Mouse (Mus musculus) ES-E14 (cell line): ENCODE results near the gene Pdyn. TPM values are rescaled to one million over a fixed set of nuclear protein-coding genes. Genes with fewer than 3 reads are reported as not detected.

Source experiments
- DNase-seq: peaks from one replicate; pipeline ENCODE4 v3.0.0-alpha.2; 2013; ENCODE audit warnings: low read depth, low spot score
- H3K27ac ChIP-seq: 2 replicates; pipeline ENCODE4 v1.5.1; 2012; ENCODE audit warnings: low read depth, mild to moderate bottlenecking, low read length, moderate library complexity, mixed read lengths; ENCODE audit not compliant: poor library complexity, insufficient read depth, severe bottlenecking
- H3K36me3 ChIP-seq: 2 replicates; pipeline ENCODE4 v1.6.1; 2012; ENCODE audit warnings: mild to moderate bottlenecking, low read length, moderate library complexity, mixed read lengths; ENCODE audit not compliant: control insufficient read depth, poor library complexity, insufficient read depth, severe bottlenecking
- H3K4me1 ChIP-seq, 2 experiments: fragments of 150-350 bp in 1 of 2; sonication (generic) in 1 of 2; 2 replicates each; pipeline ENCODE4 v1.6.1; 2012; ENCODE audit warnings: low read length in 2 of 2, mild to moderate bottlenecking in 1 of 2, mixed read lengths in 1 of 2; ENCODE audit not compliant: control insufficient read depth in 2 of 2, insufficient read depth in 2 of 2, poor library complexity in 1 of 2
- H3K4me3 ChIP-seq, 2 experiments: fragments of 150-350 bp in 1 of 2; sonication (generic) in 1 of 2; 2 replicates each; pipeline ENCODE4 v1.5.1; 2012; ENCODE audit warnings: low read length in 2 of 2, low read depth in 1 of 2, mild to moderate bottlenecking in 1 of 2, mixed read lengths in 1 of 2; ENCODE audit not compliant: insufficient read depth in 1 of 2, poor library complexity in 1 of 2, severe bottlenecking in 1 of 2
- H3K9ac ChIP-seq: 2 replicates; pipeline ENCODE4 v1.6.1; 2012; ENCODE audit warnings: low read depth, mild to moderate bottlenecking, low read length, mixed read lengths; ENCODE audit not compliant: poor library complexity, insufficient read depth, severe bottlenecking
- H3K9me3 ChIP-seq: fragments of 150-350 bp; sonication (generic); 2 replicates; pipeline ENCODE4 v1.6.1; 2012; ENCODE audit warnings: low read depth, mild to moderate bottlenecking, low read length; ENCODE audit not compliant: control insufficient read depth, insufficient read depth
- CHD2 ChIP-seq: IDR thresholded peaks from 2 replicates; pipeline ENCODE4 v1.6.1; 2014; ENCODE audit warnings: mild to moderate bottlenecking, low read depth, low read length, inconsistent platforms
- HCFC1 ChIP-seq: IDR thresholded peaks from 2 replicates; pipeline ENCODE4 v1.6.1; 2012; ENCODE audit warnings: low read length, inconsistent platforms, borderline replicate concordance; ENCODE audit not compliant: insufficient read depth
- MAFK ChIP-seq: IDR thresholded peaks from 2 replicates; pipeline ENCODE4 v1.6.1; 2014; ENCODE audit warnings: mild to moderate bottlenecking, low read depth, low read length, inconsistent platforms; ENCODE audit not compliant: insufficient read depth
- ZC3H11A ChIP-seq: IDR thresholded peaks from 2 replicates; pipeline ENCODE4 v1.6.1; 2012; ENCODE audit warnings: low read depth, mild to moderate bottlenecking, inconsistent platforms, low read length, borderline replicate concordance
- ZNF384 ChIP-seq: IDR thresholded peaks from 2 replicates; pipeline ENCODE4 v1.6.1; 2012; ENCODE audit warnings: low read depth, low read length, inconsistent platforms
- in situ Hi-C, 2 experiments: fragments of 600-800 bp; cut with MboI; formaldehyde crosslinking; loops; one replicate each; pipeline ENCODE4 v1.15.1; 2025; ENCODE audit warnings: low sequenced_read_pairs in 2 of 2, inconsistent platforms in 1 of 2; ENCODE audit not compliant: unreplicated experiment in 2 of 2
- total RNA-seq: library from RNA; depleted of rRNA; stranded (reverse); fragments of 300-350 nt; gene quantifications from 2 replicates; pipeline ENCODE4 v1.2.3, GENCODE M21; 2012

Gene Pdyn
- total RNA-seq, 1 experiment = 1.6 TPM

DNA sequence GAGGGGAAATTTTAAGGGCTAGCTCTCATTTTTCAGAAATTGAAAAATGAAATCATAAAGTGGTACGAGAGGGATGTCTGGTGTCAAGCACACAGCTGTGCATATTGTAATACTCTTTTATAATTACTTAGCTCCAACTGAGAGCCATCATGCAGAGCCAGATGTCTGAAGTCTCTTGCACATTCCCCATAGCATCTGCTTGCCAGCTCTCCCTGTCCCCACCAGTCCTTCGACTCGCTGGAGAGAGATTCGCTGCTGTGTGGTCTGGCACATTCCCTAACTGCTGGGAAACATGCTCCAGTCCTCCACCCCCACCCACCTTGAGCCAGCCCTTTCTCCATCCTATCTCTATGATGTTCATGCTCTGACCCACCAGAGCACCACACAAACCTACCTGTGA lies 15.6 kb downstream of the Pdyn start:
- TF ChIP-seq HCFC1 (no peak), ZNF384 (no peak), MAFK (no peak), CHD2 (no peak), ZC3H11A (no peak)
- no peaks in the 10 kb centered on the region for H3K4me1 ChIP-seq
- DNase-seq = no peak
- in situ Hi-C loops = loop anchor here (10.0 to 25.0 kb wide), 2 partner anchors 178 to 191 kb away; no protein-coding TSS in a partner anchor
- no peak overlapping the region for H3K4me3 ChIP-seq
- H3K9ac ChIP-seq = no peak overlapping the region
- H3K36me3 ChIP-seq = no peaks in the 10 kb centered on the region
- H3K27ac ChIP-seq = no peak overlapping the region
- H3K9me3 ChIP-seq = no peaks in the 10 kb centered on the region

- no peak overlapping the region for H3K27ac ChIP-seq
- peaks cover 0 to 9% of the 10 kb centered on the region in 2 experiments; a peak in 1 of 4 replicates for H3K4me1 ChIP-seq
- H3K36me3 ChIP-seq = no peaks in the 10 kb centered on the region
- no peak for TF ChIP-seq ZNF384
- TF ChIP-seq HCFC1 = no peak
- TF ChIP-seq ZC3H11A = no peak
- TF ChIP-seq CHD2 = no peak
- TF ChIP-seq MAFK = no peak
- no peak overlapping the region for H3K9ac ChIP-seq
- H3K4me3 ChIP-seq = no peak overlapping the region
- in situ Hi-C loops = loop anchor here (10.0 to 25.0 kb wide), 2 partner anchors 182 to 195 kb away; no protein-coding TSS in a partner anchor
- DNase-seq = no peak
- no peaks in the 10 kb centered on the region for H3K9me3 ChIP-seq
These were observed 19.4 kb downstream of the Pdyn start for GRCm38 (mm10) chr2:129680236-129680635.

DNA sequence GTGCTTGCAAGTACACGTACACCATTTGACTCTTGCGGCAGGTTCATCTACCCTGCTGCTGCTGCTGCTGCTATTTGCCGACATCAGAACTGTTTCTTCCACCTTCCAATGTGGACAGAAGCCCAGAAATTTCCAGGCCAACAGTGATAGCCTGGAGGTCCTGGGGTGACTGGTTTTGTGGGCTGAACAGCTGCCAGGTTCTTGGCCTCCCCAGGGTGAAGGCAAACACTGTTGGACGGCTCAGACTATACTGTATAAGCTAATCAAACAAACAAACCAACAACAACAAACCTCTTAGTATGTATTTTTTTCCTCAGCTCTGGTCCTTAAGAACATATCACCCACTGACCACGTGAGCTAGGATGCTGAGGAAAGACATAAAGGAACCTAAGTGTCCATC lies 20.6 kb downstream of the Pdyn start:
- in situ Hi-C loops = loop anchor here in 1 of 2 experiments (25.0 kb wide), 1 partner anchor 183 kb away; no protein-coding TSS in a partner anchor
- no peak for DNase-seq

GRCm38 (mm10) chr2:129677664-129678063 lies 22.0 kb downstream of the Pdyn start:
- Histone ChIP-seq H3K4me1 (peaks cover 0 to 9% of the 10 kb centered on the region in 2 experiments; a peak in 1 of 4 replicates), H3K27ac (no peak overlapping the region), H3K36me3 (no peaks in the 10 kb centered on the region), H3K9me3 (no peaks in the 10 kb centered on the region), H3K4me3 (no peak overlapping the region), H3K9ac (no peak overlapping the region)
- no peak for DNase-seq
- in situ Hi-C loops = loop anchor here in 1 of 2 experiments (25.0 kb wide), 1 partner anchor 185 kb away; no protein-coding TSS in a partner anchor
- no peak for TF ChIP-seq MAFK
- TF ChIP-seq HCFC1 = no peak
- TF ChIP-seq ZNF384 = no peak
- no peak for TF ChIP-seq CHD2
- no peak for TF ChIP-seq ZC3H11A

More for the DNA sequence above, 20.6 kb downstream of the Pdyn start:
- no peak overlapping the region for H3K27ac ChIP-seq
- H3K9ac ChIP-seq = no peak overlapping the region
- peaks cover 0 to 9% of the 10 kb centered on the region in 2 experiments; a peak in 1 of 4 replicates for H3K4me1 ChIP-seq
- H3K36me3 ChIP-seq = no peaks in the 10 kb centered on the region
- no peaks in the 10 kb centered on the region for H3K9me3 ChIP-seq
- no peak overlapping the region for H3K4me3 ChIP-seq
- no peak for TF ChIP-seq ZC3H11A
- no peak for TF ChIP-seq HCFC1
- no peak for TF ChIP-seq ZNF384
- TF ChIP-seq CHD2 = no peak
- no peak for TF ChIP-seq MAFK
